Mouse (Mus musculus): ENCODE measurements around the gene Dap3.
"Not testable (repeated sequence)": the region's sequence is repeated elsewhere in the genome, so short reads cannot be mapped to it uniquely, and the experiment has no call there.

Dap3 gene

DNA sequence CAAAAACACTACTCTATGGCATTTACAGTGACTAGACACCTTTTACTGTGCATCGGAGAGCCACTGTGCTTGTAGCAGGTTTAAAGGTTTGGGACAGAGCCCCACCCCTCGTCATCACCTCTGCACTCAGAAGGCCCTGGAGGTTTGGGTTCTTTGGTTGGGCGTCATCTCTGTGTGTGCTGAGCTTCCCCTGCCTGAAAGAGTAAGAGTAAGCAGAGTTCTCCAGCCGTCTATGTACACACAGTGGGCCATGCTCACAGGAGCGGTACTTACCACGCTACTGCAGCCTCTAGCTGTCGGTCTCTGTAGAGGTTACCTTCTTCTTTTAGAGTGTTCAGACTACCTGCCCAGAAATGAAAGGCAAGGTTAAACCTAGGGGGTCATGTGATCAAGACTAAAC is 38.4 kb downstream of the Dap3 start:
- no peak for DNase-seq

DNA sequence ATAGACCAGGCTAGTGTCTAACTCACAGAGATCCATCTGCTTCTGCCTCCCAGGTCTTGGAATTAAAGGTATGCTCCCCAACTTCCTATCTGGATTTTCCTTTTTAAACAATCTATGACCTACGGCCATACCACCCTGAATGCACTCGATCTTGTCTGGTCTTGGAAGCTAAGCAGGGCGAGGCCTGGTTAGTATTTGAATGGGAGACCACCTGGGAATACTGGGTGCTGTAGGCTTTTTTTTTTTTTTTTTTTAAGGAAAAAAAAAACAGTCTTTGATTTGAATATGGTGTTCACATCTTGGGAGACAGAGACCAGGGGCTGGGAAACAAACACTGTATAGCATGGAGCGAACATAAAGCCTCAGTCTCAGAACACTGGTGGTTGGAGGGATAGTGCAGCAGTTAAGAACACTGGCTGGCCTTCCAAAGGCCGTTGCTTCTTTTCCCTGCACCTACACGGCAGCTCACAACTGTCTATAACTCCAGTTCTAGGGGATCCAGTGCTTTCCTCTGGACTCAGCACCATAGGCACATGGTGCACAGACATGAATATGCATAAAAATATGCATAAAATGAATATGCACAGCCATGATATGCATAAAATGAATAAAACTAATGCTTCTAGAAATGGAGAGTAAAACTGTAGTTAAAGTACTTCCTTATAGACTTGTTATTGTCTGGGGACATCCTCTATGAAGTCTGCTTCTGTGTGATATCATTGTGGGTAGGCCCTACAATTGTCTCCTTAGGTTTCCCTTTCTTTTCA is 44.4 kb downstream of the Dap3 start:
- no peak for DNase-seq

DNA sequence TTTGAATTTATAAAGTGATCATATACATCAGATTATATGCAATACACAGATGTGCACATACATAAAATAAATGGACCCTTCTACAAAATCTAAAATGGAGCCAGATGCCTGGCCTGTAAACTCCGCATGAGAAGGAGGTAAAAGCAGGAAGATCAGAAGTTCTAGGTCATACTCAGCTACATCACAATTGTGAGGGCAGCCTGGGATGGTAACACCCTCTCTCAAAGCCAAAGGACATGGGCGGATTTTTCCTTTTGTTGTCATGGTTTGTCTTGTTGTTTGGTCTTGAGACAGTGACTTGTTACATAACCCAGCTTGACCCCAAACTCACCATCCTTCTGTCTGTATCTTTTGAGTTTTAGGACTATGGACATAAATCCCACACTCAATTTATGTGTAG is 45.2 kb downstream of the Dap3 start:
- DNase-seq = no peak

DNA sequence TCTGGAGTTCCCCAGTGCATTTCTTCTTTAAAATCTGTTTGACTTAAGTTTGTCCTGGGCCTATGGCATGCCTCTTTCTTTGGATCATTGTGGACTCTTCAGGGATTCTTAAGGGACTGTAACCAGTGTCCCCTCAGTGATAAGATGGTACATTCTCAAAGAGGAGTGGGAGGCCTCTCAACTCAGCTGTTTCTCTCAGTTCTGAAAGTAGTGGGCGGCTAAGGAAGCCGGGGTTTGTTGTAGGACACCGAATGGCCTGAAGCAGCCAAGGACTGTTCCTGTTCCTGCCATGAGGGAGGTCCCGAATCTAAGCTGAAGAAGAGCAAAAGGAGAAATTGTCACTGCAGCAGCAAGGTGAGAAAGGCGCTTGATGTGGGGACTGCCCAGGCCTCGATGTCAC is 45.8 kb downstream of the Dap3 start:
- DNase-seq = no peak

DNA sequence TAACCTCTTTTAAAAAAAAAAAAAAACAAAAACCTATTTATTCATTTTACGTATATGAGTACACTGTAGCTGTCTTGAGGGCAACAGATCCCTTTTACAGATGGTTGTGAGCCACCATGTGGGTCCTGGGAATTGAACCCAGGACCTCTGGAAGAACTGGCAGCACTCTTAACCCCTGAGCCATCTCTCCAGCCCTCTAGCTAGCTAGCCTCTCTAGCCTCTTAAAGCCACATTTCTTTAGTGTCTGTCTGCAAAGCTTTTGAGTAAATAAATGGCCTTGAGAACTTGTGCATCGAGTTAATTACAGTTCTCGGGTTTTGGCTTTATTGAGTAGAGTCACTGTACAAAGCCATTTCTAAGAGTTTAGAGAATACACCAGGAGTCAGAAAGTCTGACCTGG is 46.2 kb downstream of the Dap3 start:
- no peak for DNase-seq

DNA sequence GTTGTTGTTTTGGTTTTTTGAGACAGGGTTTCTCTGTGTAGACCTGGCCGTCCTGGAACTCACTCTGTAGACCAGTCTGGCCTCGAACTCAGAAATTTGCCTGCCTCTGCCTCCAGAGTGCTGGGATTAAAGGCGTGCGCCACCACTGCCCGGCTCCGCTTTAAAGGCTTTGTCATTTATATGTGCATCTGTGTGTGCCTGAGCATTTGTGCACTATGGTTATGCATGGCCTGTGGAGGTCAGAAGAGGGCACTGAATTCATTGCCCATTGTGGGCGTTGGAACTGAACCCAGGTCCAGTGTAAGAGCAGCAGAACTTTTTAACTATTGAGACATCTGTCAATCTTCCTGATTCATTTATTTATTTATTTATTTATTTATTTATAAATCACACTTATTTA is 58.0 kb downstream of the Dap3 start:
- DNase-seq = not testable (repeated sequence)

DNA sequence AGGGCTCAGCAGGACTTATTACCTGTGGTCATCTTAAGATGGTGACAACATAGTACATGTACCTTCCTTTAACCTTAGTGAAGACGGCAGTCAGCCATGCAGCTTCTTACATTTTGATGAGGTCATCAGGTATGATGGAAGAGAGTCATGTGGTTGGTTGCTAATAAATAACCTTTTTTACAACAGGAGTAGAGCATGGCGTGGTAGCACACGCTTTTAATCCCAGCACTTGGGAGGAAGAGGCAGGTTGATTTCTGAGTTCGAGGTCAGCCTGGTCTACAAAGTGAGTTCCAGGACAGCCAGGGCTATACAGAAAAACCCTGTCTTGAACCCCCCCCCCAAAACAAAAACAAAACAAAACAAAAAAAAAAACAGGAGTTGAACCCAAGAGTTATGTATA is 68.4 kb downstream of the Dap3 start:
- not testable (repeated sequence) for DNase-seq
